Mouse (Mus musculus): Measurements from ENCODE around the gene Actg1. TPM values are rescaled to one million over a fixed set of nuclear protein-coding genes. Genes with fewer than 3 reads are reported as not detected.

Gene Actg1
- 2,559 and 2,733 TPM in 2 replicates for polyA plus RNA-seq (2016; fragmentation: Nextera tagmentation; extraction: Ambion mirVana)

- 6% methylated on average over 102 of the region's 103 CpGs for WGBS
- Histone ChIP-seq H3K27me3 (ENCODE audit: poor library complexity, severe bottlenecking) (peaks cover 8% of the 10 kb centered on the region; the same call in 1 of the 2 replicates), H3K4me3 (peak within 1 kb of the TSS; percentile 99), H3K4me1 (peaks cover 52% of the 10 kb centered on the region), H3K36me3 (replicated peaks) (peaks cover 25% of the 10 kb centered on the region), H3K27ac (peak within 1 kb of the TSS; percentile 100), H3K9me3 (no peaks in the 10 kb centered on the region)
- DNase-seq (ENCODE audit: extremely low spot score, low spot score), result peak; percentile 84
These were observed at the start of gene Actg1 for GRCm38 (mm10) chr11:120347791-120348683. TSS of gene Actg1 (minus strand) at chr11:120348542.

GRCm38 (mm10) chr11:120397602-120398001 is 49.3 kb upstream of the Actg1 start:
- H3K4me1 ChIP-seq, result no peaks in the 10 kb centered on the region
- no peak overlapping the region for H3K4me3 ChIP-seq
- H3K9me3 ChIP-seq, result no peaks in the 10 kb centered on the region
- no peak for DNase-seq (ENCODE audit: extremely low spot score, low spot score)
- H3K27me3 ChIP-seq (ENCODE audit: poor library complexity, severe bottlenecking), result no peaks in the 10 kb centered on the region
- H3K27ac ChIP-seq, result no peak overlapping the region
- 81% methylated on average over 2 of the region's 2 CpGs for WGBS
- peaks cover 99% of the 10 kb centered on the region for H3K36me3 ChIP-seq (replicated peaks)

- Histone ChIP-seq H3K4me1 (no peaks in the 10 kb centered on the region), H3K27me3 (ENCODE audit: poor library complexity, severe bottlenecking) (no peaks in the 10 kb centered on the region), H3K9me3 (no peaks in the 10 kb centered on the region), H3K27ac (no peak overlapping the region), H3K4me3 (no peak overlapping the region), H3K36me3 (replicated peaks) (peaks cover 94% of the 10 kb centered on the region)
- DNase-seq (ENCODE audit: extremely low spot score, low spot score), result no peak
- WGBS, result 92% methylated on average over 4 of the region's 4 CpGs
These were observed 47.3 kb upstream of the Actg1 start for GRCm38 (mm10) chr11:120395661-120396060.

- Histone ChIP-seq H3K4me1 (no peaks in the 10 kb centered on the region), H3K9me3 (no peaks in the 10 kb centered on the region), H3K36me3 (replicated peaks) (peaks cover 86% of the 10 kb centered on the region), H3K4me3 (no peak overlapping the region), H3K27me3 (ENCODE audit: poor library complexity, severe bottlenecking) (no peaks in the 10 kb centered on the region), H3K27ac (no peak overlapping the region)
- no peak for DNase-seq (ENCODE audit: extremely low spot score, low spot score)
- WGBS, result 95% methylated on average over 9 of the region's 9 CpGs
These were observed 40.2 kb upstream of the Actg1 start for GRCm38 (mm10) chr11:120388580-120388979.

GRCm38 (mm10) chr11:120387157-120387556 is 38.8 kb upstream of the Actg1 start:
- Histone ChIP-seq H3K9me3 (no peaks in the 10 kb centered on the region), H3K27ac (no peak overlapping the region), H3K4me1 (no peaks in the 10 kb centered on the region), H3K4me3 (no peak overlapping the region), H3K27me3 (ENCODE audit: poor library complexity, severe bottlenecking) (no peaks in the 10 kb centered on the region), H3K36me3 (replicated peaks) (peaks cover 86% of the 10 kb centered on the region)
- no peak for DNase-seq (ENCODE audit: extremely low spot score, low spot score)
- WGBS, result 88% methylated on average over 2 of the region's 2 CpGs

GRCm38 (mm10) chr11:120386632-120387031 is 38.3 kb upstream of the Actg1 start:
- Histone ChIP-seq H3K4me1 (no peaks in the 10 kb centered on the region), H3K4me3 (no peak overlapping the region), H3K27ac (no peak overlapping the region), H3K36me3 (replicated peaks) (peaks cover 86% of the 10 kb centered on the region), H3K27me3 (ENCODE audit: poor library complexity, severe bottlenecking) (no peaks in the 10 kb centered on the region), H3K9me3 (no peaks in the 10 kb centered on the region)
- WGBS, result 94% methylated on average over 6 of the region's 6 CpGs
- DNase-seq (ENCODE audit: extremely low spot score, low spot score), result no peak

GRCm38 (mm10) chr11:120382509-120382908 is 34.2 kb upstream of the Actg1 start:
- no peaks in the 10 kb centered on the region for H3K9me3 ChIP-seq
- peaks cover 20% of the 10 kb centered on the region for H3K4me1 ChIP-seq
- H3K36me3 ChIP-seq (replicated peaks), result peaks cover 76% of the 10 kb centered on the region
- no peak overlapping the region for H3K27ac ChIP-seq
- DNase-seq (ENCODE audit: extremely low spot score, low spot score), result no peak
- no peaks in the 10 kb centered on the region for H3K27me3 ChIP-seq (ENCODE audit: poor library complexity, severe bottlenecking)
- H3K4me3 ChIP-seq, result 0 out of 2 replicates have a peak overlapping the region, but pooled peaks have one; percentile 2
- 95% methylated on average over 9 of the region's 9 CpGs for WGBS

GRCm38 (mm10) chr11:120381157-120381556 is 32.8 kb upstream of the Actg1 start:
- 91% methylated on average over 4 of the region's 4 CpGs for WGBS
- Histone ChIP-seq H3K27me3 (ENCODE audit: poor library complexity, severe bottlenecking) (no peaks in the 10 kb centered on the region), H3K36me3 (replicated peaks) (peaks cover 76% of the 10 kb centered on the region)

GRCm38 (mm10) chr11:120380271-120380670 is 31.9 kb upstream of the Actg1 start:
- no peak overlapping the region for H3K4me3 ChIP-seq
- no peak overlapping the region for H3K27ac ChIP-seq
- no peak for DNase-seq (ENCODE audit: extremely low spot score, low spot score)
- 90% methylated on average over 3 of the region's 3 CpGs for WGBS
- peaks cover 30% of the 10 kb centered on the region for H3K4me1 ChIP-seq
- no peaks in the 10 kb centered on the region for H3K27me3 ChIP-seq (ENCODE audit: poor library complexity, severe bottlenecking)
- peaks cover 76% of the 10 kb centered on the region for H3K36me3 ChIP-seq (replicated peaks)
- H3K9me3 ChIP-seq, result no peaks in the 10 kb centered on the region

More at GRCm38 (mm10) chr11:120381157-120381556, 32.8 kb upstream of the Actg1 start:
- DNase-seq (ENCODE audit: extremely low spot score, low spot score), result no peak
- no peak overlapping the region for H3K27ac ChIP-seq
- peaks cover 30% of the 10 kb centered on the region for H3K4me1 ChIP-seq
- no peaks in the 10 kb centered on the region for H3K9me3 ChIP-seq
- H3K4me3 ChIP-seq, result no peak overlapping the region

GRCm38 (mm10) chr11:120378611-120379540 is 30.5 kb upstream of the Actg1 start, which contains the start of gene Faap100:
TSS of gene Faap100 (minus strand) at chr11:120378764.
- Histone ChIP-seq H3K27me3 (ENCODE audit: poor library complexity, severe bottlenecking) (no peaks in the 10 kb centered on the region), H3K9me3 (no peaks in the 10 kb centered on the region), H3K4me1 (peaks cover 30% of the 10 kb centered on the region), H3K27ac (peak within 1 kb of the TSS; percentile 87), H3K4me3 (peak within 1 kb of the TSS; percentile 81), H3K36me3 (replicated peaks) (peaks cover 76% of the 10 kb centered on the region)
- DNase-seq (ENCODE audit: extremely low spot score, low spot score), result peak; percentile 86
- WGBS, result 10% methylated on average over 54 of the region's 54 CpGs

GRCm38 (mm10) chr11:120378031-120378610 is 29.8 kb upstream of the Actg1 start:
- WGBS, result 3% methylated on average over 40 of the region's 40 CpGs
- H3K36me3 ChIP-seq (replicated peaks), result peaks cover 76% of the 10 kb centered on the region
- H3K27ac ChIP-seq, result peak overlapping the region; percentile 87

GRCm38 (mm10) chr11:120377337-120377736 is 29.0 kb upstream of the Actg1 start:
- 83% methylated on average over 10 of the region's 10 CpGs for WGBS
- H3K27me3 ChIP-seq (ENCODE audit: poor library complexity, severe bottlenecking), result no peaks in the 10 kb centered on the region
- H3K4me3 ChIP-seq, result peak overlapping the region; percentile 81
- H3K4me1 ChIP-seq, result peaks cover 30% of the 10 kb centered on the region
- no peaks in the 10 kb centered on the region for H3K9me3 ChIP-seq
- H3K27ac ChIP-seq, result peak overlapping the region; percentile 9; the same call in 1 of the 2 replicates
- peaks cover 76% of the 10 kb centered on the region for H3K36me3 ChIP-seq (replicated peaks)
- DNase-seq (ENCODE audit: extremely low spot score, low spot score), result no peak

More at GRCm38 (mm10) chr11:120378031-120378610, 29.8 kb upstream of the Actg1 start:
- Histone ChIP-seq H3K27me3 (ENCODE audit: poor library complexity, severe bottlenecking) (no peaks in the 10 kb centered on the region), H3K9me3 (no peaks in the 10 kb centered on the region), H3K4me3 (peak overlapping the region; percentile 81), H3K4me1 (peaks cover 30% of the 10 kb centered on the region)
- peak; percentile 37 for DNase-seq (ENCODE audit: extremely low spot score, low spot score)
